Mouse (Mus musculus): ENCODE data around the gene St5.

St5 gene

GRCm38 (mm10) chr7:109566841-109567768 is 136.3 kb downstream of the St5 start:
- DNase-seq (ENCODE audit: low read depth, low spot score), result no peak

DNA sequence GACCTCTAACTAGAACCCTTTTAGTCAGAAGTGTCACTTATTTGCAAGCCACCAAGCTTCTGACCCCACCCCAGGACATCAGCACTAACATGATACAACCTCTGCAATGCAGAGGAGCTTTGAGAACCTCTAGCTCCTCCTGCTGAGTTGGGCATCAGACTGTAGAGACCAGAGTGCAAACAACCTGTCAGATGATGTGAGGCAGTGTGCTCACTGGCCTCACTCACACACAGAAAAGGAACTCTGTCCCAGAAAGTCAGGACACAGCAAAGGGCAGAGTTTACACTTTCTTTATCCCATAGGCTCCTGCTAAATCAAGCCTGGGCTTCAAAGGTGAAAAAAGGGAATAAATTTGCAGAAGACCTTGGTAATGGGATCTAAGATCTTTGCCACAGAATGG is 137.1 kb downstream of the St5 start:
- DNase-seq (ENCODE audit: low read depth, low spot score), result no peak

DNA sequence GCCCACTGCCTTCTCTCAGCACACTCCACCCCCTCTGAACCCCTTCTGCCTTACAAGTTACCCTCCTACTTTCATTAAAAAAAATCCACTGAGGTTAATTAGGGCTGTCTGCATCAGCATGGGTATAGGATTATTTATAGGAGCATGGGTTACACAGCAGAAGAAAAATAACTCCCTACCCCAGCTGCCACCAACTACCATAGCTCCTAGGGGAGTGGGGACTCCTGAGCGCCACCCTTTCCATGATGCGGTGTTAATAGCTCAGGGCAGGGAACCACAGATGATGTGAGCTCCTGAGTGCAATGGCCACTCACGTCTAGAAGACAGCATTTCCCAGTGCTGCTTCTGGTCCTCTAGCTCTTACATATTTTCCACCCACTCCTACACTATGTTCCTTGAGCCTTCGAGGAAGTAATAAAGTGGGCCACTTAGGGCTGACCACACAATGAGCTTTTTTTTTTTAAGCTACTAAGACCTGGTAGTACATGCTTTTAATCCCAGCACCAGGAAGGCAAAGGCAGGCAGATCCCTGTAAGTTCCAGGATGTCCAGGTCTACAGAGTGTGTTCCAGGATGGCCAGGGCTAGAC is 139.5 kb downstream of the St5 start:
- no peak for DNase-seq (ENCODE audit: low read depth, low spot score)

GRCm38 (mm10) chr7:109562676-109563075 is 140.7 kb downstream of the St5 start:
- DNase-seq (ENCODE audit: low read depth, low spot score), result no peak

DNA sequence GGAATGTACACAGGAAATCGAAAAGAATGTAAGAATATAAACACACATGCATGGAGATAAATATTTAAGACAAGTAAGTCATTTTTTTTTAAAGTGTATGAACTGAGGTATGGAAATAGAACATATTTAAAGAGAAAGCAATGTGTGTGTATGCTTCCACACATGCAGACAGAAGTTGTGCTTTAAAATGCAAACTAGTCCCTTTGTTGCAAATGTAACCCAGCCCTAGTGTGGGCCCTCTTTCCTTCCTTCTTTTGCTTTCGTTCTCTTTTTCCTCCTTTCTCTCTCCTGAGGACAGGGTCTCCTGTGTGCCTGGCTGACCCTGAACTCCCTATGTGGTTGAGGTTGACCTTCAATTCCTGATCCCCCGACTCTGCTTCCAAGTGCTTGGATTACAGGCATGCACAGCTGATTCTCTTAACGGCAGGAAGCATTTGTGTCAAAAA is 141.2 kb downstream of the St5 start:
- no peak for DNase-seq (ENCODE audit: low read depth, low spot score)

- DNase-seq (ENCODE audit: low read depth, low spot score), result no peak
These were observed 141.8 kb downstream of the St5 start for GRCm38 (mm10) chr7:109561466-109562153.

GRCm38 (mm10) chr7:109559536-109559935 is 143.9 kb downstream of the St5 start:
- no peak for DNase-seq (ENCODE audit: low read depth, low spot score)

DNA sequence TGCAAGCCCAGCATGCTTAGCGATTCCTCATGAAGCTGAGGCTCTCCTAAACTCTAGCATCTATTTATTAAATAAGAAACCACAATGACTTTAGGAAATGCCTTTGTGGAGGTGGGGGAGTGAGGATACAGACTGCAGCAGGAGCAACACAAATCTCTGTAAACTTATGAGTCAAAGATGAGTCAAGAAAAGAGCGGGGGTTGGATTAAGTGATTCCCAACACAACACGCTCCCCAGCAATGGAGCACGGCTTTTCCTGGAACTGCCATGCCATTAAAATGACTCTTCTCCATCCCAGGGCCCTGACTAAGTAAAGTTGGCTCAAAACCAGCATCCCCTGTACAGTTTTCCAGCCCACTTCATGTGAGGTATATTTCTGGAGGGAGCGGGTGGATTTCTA is 156.7 kb downstream of the St5 start:
- DNase-seq (ENCODE audit: low read depth, low spot score), result no peak

- DNase-seq (ENCODE audit: low read depth, low spot score), result no peak
These were observed 157.2 kb downstream of the St5 start for GRCm38 (mm10) chr7:109546186-109546585.

GRCm38 (mm10) chr7:109545255-109545993 is 158.0 kb downstream of the St5 start:
- no peak for DNase-seq (ENCODE audit: low read depth, low spot score)

GRCm38 (mm10) chr7:109544792-109545191 is 158.6 kb downstream of the St5 start:
- DNase-seq (ENCODE audit: low read depth, low spot score), result no peak

- no peak for DNase-seq (ENCODE audit: low read depth, low spot score)
These were observed 161.1 kb downstream of the St5 start for GRCm38 (mm10) chr7:109542364-109542628.

DNA sequence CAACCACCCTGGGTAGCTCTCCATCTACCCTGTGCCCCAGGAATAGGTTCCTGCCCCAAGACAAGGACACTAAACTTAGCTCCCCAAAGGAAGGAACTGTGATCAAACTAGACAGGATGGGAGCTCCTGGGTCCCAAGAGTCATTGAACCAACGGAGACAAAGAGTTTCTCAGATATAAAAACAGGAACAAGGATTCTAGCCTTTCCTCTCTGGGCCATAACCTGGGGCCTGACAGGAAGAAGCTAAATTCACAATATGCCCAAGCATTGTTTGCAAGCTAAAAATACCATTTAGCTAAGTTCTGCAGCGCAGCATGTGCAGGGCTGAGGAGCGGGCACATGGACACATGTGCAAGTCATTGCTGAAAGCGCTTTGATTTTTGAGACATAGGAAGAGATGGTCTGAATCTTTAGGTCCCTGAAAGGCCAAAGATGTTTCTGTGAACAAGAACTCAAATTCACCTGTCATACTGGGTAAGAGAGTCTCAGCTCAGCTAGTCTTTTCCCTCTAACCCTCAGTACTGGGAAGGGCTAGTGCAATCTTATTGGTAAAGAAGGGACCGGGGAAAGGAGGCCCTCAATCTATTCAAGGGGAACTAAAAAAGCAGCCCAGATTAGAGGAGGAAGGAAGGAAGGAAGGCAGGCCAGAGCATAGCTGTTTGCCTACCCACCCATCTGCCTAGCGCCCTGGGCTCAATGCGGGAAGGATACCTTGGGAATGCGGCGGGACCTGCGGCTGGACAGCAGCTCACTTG is 161.6 kb downstream of the St5 start:
- DNase-seq (ENCODE audit: low read depth, low spot score), result no peak

DNA sequence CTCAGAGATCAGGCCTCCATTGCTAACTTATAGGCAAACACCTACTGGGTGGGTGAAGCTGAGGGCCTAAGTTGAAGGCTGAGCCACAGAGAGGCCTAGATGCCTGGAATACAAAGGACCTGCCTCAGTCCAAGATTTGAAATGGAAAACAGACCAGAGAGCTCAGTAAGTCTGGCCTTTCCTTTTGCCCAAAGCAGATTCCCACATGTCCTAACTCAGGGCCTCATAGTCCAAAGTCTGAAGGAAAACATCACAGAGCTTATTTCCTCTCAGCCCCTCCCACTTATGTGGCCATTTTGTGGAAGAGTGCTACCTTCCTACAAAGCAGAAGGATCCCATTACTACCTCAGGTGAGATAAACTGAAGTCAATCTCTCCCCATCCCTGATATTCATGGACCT is 162.5 kb downstream of the St5 start:
- DNase-seq (ENCODE audit: low read depth, low spot score), result no peak

DNA sequence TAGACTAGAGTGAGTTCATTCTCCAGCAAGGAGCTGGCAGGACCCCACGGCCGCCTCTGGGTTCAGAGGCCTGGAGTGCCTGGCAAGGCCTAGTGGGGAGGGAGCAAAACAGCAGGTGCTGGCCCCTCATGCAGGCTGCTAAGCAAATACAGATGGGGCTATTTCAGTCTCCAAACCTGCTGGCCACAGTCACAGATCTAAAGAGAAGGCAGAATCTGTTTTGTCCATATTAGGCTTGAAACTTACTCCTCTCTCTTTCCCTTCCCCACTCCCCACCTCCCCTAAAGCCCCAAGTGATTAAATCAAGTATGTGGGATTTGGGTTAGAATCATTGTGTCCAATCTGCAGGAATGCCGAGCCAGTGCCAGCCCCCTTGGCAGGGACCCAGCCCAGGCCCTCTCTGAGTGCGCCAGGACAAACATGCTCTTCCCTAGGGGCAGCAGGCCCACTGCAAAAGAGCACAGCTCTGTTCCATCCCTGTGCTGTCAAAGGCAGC is 166.9 kb downstream of the St5 start:
- DNase-seq (ENCODE audit: low read depth, low spot score), result no peak

- DNase-seq (ENCODE audit: low read depth, low spot score), result no peak
These were observed 168.5 kb downstream of the St5 start for GRCm38 (mm10) chr7:109534921-109535320.

GRCm38 (mm10) chr7:109533888-109534287 is 169.5 kb downstream of the St5 start:
- no peak for DNase-seq (ENCODE audit: low read depth, low spot score)

- no peak for DNase-seq (ENCODE audit: low read depth, low spot score)
These were observed 170.3 kb downstream of the St5 start for GRCm38 (mm10) chr7:109533129-109533528.

GRCm38 (mm10) chr7:109532691-109533090 is 170.7 kb downstream of the St5 start:
- DNase-seq (ENCODE audit: low read depth, low spot score), result no peak

- DNase-seq (ENCODE audit: low read depth, low spot score), result no peak
These were observed 171.9 kb downstream of the St5 start for GRCm38 (mm10) chr7:109531501-109531900.

DNA sequence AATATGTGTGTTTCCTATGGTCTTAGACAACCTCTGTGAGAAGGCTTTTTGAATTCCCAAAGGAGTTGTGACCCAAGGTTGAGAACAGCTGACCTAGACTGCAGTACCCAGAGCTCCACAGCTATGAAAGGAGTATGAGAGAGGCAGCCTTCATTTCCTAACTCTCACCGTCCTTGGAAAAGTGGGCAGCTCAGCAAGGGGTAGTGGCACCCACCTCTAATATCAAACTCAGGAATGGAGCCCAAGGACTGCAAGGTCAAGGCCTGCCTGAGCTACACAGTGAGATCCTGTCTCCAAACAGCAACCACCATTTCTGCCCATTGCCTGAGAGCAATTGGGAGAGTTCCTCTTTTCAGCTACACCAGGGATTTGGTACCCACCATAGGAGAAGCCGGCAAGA is 173.7 kb downstream of the St5 start:
- no peak for DNase-seq (ENCODE audit: low read depth, low spot score)
